20 mouse cellular contexts compared by ENCODE assay signal in genomic region chr13:23994756-23995155, GRCm38 (mm10). TPM values are rescaled to one million over a fixed set of nuclear protein-coding genes. Genes with fewer than 3 reads are reported as not detected.
A peak's percentile ranks its signal among the peaks of the same experiment; 100 is the strongest.
DNase-seq lines count a peak whose midpoint lies in the region; ATAC-seq and TF ChIP-seq lines count a peak whose summit lies in the region.
"Had no signal": no experiment of that assay in that cellular context is flagged by ENCODE, and none has a peak within 500 bp of the region (broad histone marks: within the 10 kb centered on the region; RNA-seq: fewer than 3 reads in every experiment).

No protein-coding gene starts in this region.

- 0 out of 2 replicates have a peak, but pooled peaks have one; percentile 30 for ATAC-seq in forebrain, embryonic 16.5 days
- ATAC-seq in forebrain, postnatal 0 days = no peak; the same call in 1 of the 2 replicates
- ATAC-seq: activated CD4-positive, CD25-positive, alpha-beta regulatory T cell, adult 4 months; forebrain, embryonic 13.5 days; Patski had no signal

- peaks cover 13% of the 10 kb centered on the region for H3K4me1 ChIP-seq in forebrain, embryonic 16.5 days (replicated peaks; ENCODE audit: control insufficient read depth, insufficient read depth, low read length)
- H3K4me1 ChIP-seq in forebrain, postnatal 0 days (ENCODE audit: insufficient read depth) = peaks cover 9% of the 10 kb centered on the region; the same call in 1 of the 2 replicates
- H3K4me1 ChIP-seq in ES-Bruce4 (ENCODE audit: control insufficient read depth, insufficient read depth, low read length) = peaks cover 5% of the 10 kb centered on the region
- H3K4me1 ChIP-seq in heart, embryonic 10.5 days = no peaks in the 10 kb centered on the region
- H3K4me1 ChIP-seq: embryonic facial prominence, embryonic 12.5 days had no signal

- 17% methylated on average over 3 of the region's 3 CpGs for WGBS in forebrain, embryonic 16.5 days
- WGBS in forebrain, postnatal 0 days = 29% methylated on average over 3 of the region's 3 CpGs
- WGBS in heart, embryonic 10.5 days = 73% methylated on average over 3 of the region's 3 CpGs

- no peak for DNase-seq in forebrain, postnatal 0 days
- peak; percentile 58 for DNase-seq in brain, embryonic 14.5 days (ENCODE audit: low read depth)
- DNase-seq in heart, embryonic 10.5 days (ENCODE audit: low spot score) = no peak
- DNase-seq: adrenal gland, adult 8-10 months; adrenal gland, postnatal 14 days; adrenal gland, postnatal 36 days; cerebellum, adult 11 months; cerebellum, adult 2 months; cerebellum, adult 9-10 months; cerebellum, postnatal 10 days; cerebellum, postnatal 25 days had no signal

- TF ChIP-seq POLR2A in ES-Bruce4 (IDR thresholded peaks at IDR 0.05; ENCODE audit: insufficient read depth, low read length) = no peak
- TF ChIP-seq POLR2A in brain, embryonic 14.5 days (IDR thresholded peaks at IDR 0.05; ENCODE audit: borderline replicate concordance, extremely low read depth, insufficient read depth, insufficient read length, poor library complexity, severe bottlenecking) = no peak

- H3K4me2 ChIP-seq in forebrain, embryonic 16.5 days (ENCODE audit: low read length) = no peak overlapping the region
- no peak overlapping the region for H3K4me2 ChIP-seq in forebrain, postnatal 0 days (ENCODE audit: low read depth)
- H3K4me2 ChIP-seq: embryonic facial prominence, embryonic 12.5 days; forebrain, embryonic 13.5 days had no signal

- H3K36me3 ChIP-seq in forebrain, embryonic 16.5 days (ENCODE audit: control insufficient read depth, insufficient read depth) = no peaks in the 10 kb centered on the region
- H3K36me3 ChIP-seq in forebrain, postnatal 0 days (ENCODE audit: insufficient read depth) = no peaks in the 10 kb centered on the region
- H3K36me3 ChIP-seq in ES-Bruce4 (ENCODE audit: control insufficient read depth, insufficient read depth, low read length, poor library complexity, severe bottlenecking) = no peaks in the 10 kb centered on the region
- H3K36me3 ChIP-seq in heart, embryonic 10.5 days = no peaks in the 10 kb centered on the region
- H3K36me3 ChIP-seq: embryonic facial prominence, embryonic 10.5 days; embryonic facial prominence, embryonic 12.5 days; G1E had no signal

- no peak overlapping the region for H3K27ac ChIP-seq in forebrain, embryonic 16.5 days (ENCODE audit: low read length)
- no peak overlapping the region for H3K27ac ChIP-seq in forebrain, postnatal 0 days (ENCODE audit: low read depth, low read length)
- 0 out of 2 replicates have a peak overlapping the region, but pooled peaks have one; percentile 29 for H3K27ac ChIP-seq in ES-Bruce4 (ENCODE audit: insufficient read depth, low read length)
- no peak overlapping the region for H3K27ac ChIP-seq in heart, embryonic 10.5 days
- H3K27ac ChIP-seq: embryonic facial prominence, embryonic 10.5 days; embryonic facial prominence, embryonic 12.5 days; forebrain, embryonic 13.5 days had no signal

- no peak overlapping the region for H3K9ac ChIP-seq in forebrain, embryonic 16.5 days (replicated peaks; ENCODE audit: low read depth, low read length)
- no peak overlapping the region for H3K9ac ChIP-seq in forebrain, postnatal 0 days
- H3K9ac ChIP-seq in ES-Bruce4 (ENCODE audit: low read depth, poor library complexity, severe bottlenecking) = no peak overlapping the region
- H3K9ac ChIP-seq: embryonic facial prominence, embryonic 12.5 days; forebrain, embryonic 13.5 days had no signal

- peaks cover 11% of the 10 kb centered on the region; the same call in 1 of the 2 replicates for H3K27me3 ChIP-seq in forebrain, embryonic 16.5 days (replicated peaks; ENCODE audit: control insufficient read depth, insufficient read depth, low read length)
- peaks cover 26% of the 10 kb centered on the region; the same call in 1 of the 2 replicates for H3K27me3 ChIP-seq in forebrain, postnatal 0 days (ENCODE audit: insufficient read depth, low read length)
- no peaks in the 10 kb centered on the region; the same call in 1 of the 2 replicates for H3K27me3 ChIP-seq in ES-Bruce4 (ENCODE audit: control insufficient read depth, insufficient read depth, low read length, poor library complexity, severe bottlenecking)
- H3K27me3 ChIP-seq in heart, embryonic 10.5 days (ENCODE audit: insufficient read depth, poor library complexity, severe bottlenecking) = peaks cover 53% of the 10 kb centered on the region

- H3K4me3 ChIP-seq in forebrain, embryonic 16.5 days (replicated peaks; ENCODE audit: low read length) = no peak overlapping the region
- no peak overlapping the region for H3K4me3 ChIP-seq in forebrain, postnatal 0 days (ENCODE audit: low read depth, low read length)
- no peak overlapping the region for H3K4me3 ChIP-seq in ES-Bruce4 (ENCODE audit: low read depth, low read length)
- no peak overlapping the region for H3K4me3 ChIP-seq in heart, embryonic 10.5 days
- H3K4me3 ChIP-seq: embryonic facial prominence, embryonic 10.5 days; embryonic facial prominence, embryonic 12.5 days; forebrain, embryonic 13.5 days had no signal

- H3K9me3 ChIP-seq in forebrain, embryonic 16.5 days (ENCODE audit: control insufficient read depth, low read length) = no peaks in the 10 kb centered on the region
- H3K9me3 ChIP-seq in forebrain, postnatal 0 days (ENCODE audit: low read length) = no peaks in the 10 kb centered on the region
- no peaks in the 10 kb centered on the region for H3K9me3 ChIP-seq in ES-Bruce4 (replicated peaks; ENCODE audit: control insufficient read depth, insufficient read depth, low read length, poor library complexity, severe bottlenecking)
- H3K9me3 ChIP-seq in heart, embryonic 10.5 days = no peaks in the 10 kb centered on the region
- H3K9me3 ChIP-seq: embryonic facial prominence, embryonic 10.5 days; embryonic facial prominence, embryonic 12.5 days; forebrain, embryonic 13.5 days; G1E had no signal

- no peak for TF ChIP-seq EP300 in ES-Bruce4 (IDR thresholded peaks at IDR 0.05; ENCODE audit: insufficient read depth, low read depth, low read length)

- TF ChIP-seq CTCF in forebrain, postnatal 0 days (IDR thresholded peaks at IDR 0.05; ENCODE audit: low read depth) = no peak
- TF ChIP-seq CTCF in ES-Bruce4 (IDR thresholded peaks at IDR 0.05; ENCODE audit: low read depth, low read length) = no peak
- TF ChIP-seq CTCF in brain, embryonic 14.5 days (IDR thresholded peaks at IDR 0.05; ENCODE audit: borderline replicate concordance, extremely low read depth, insufficient read depth, insufficient read length) = no peak

RNA-seq across cellular contexts. Expression of gene Scgn, which starts 3.7 kb away (rescaled TPM):
- polyA plus RNA-seq in forebrain, embryonic 16.5 days (2015; fragmentation: Nextera tagmentation; extraction: Ambion mirVana) = 1.9 and 3.7 TPM in 2 replicates
- 1.4 and 3.7 TPM in 2 replicates for total RNA-seq in forebrain, postnatal 0 days (2014; rRNA removed)
- 2.7 and 3.8 TPM in 2 replicates for polyA plus RNA-seq in forebrain, postnatal 0 days (2015; fragmentation: Nextera tagmentation; extraction: Ambion mirVana)
- polyA plus RNA-seq in ES-Bruce4 (2011; ENCODE audit: insufficient read depth, insufficient read length, low read depth, missing spikeins) = not detected in 2 replicates
- 1.3 and 1.7 TPM in 2 replicates for polyA plus RNA-seq in brain, embryonic 14.5 days (2012; rRNA removed)
- polyA plus RNA-seq in heart, embryonic 10.5 days (2016; fragmentation: Nextera tagmentation; extraction: Ambion mirVana) = 0.13 and 0.23 TPM in 2 replicates
- total RNA-seq: G1E had no signal
- polyA plus RNA-seq: activated CD4-positive, CD25-positive, alpha-beta regulatory T cell, adult 4 months; C2C12; G1E had no signal
